Mouse (Mus musculus): Measurements from ENCODE around the gene Pdzd7. TPM values are rescaled to one million over a fixed set of nuclear protein-coding genes. Genes with fewer than 3 reads are reported as not detected.

Gene Pdzd7
- polyA plus RNA-seq, 1 experiment from 2014 or later, result 0.62 TPM

DNA sequence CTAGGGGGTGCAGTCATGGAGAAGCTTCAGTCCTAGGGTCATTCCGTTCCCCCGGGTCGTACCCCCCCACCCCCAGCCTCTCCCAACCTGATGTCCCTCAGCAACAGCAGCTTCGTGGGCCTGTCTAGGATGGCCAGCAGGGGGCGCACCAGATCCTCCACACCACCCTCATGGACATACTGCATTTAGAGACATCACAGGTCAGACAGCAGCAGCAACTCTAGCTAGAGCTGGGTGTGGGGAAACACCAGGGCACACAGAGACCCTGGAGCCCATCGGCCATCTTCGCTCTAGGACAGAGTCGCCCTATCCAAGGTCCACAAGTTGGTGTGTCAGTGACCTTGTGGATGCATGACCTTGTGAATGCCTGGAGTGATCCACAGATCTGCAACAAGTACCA lies 15.4 kb downstream of the Pdzd7 start:
- Histone ChIP-seq H3K36me3 (ENCODE audit: control insufficient read depth, insufficient read depth, low read length) (peaks cover 28% of the 10 kb centered on the region), H3K9me3 (ENCODE audit: control insufficient read depth, low read depth, low read length) (no peaks in the 10 kb centered on the region), H3K27me3 (ENCODE audit: control insufficient read depth, insufficient read depth, low read length) (no peaks in the 10 kb centered on the region), H3K4me2 (replicated peaks; ENCODE audit: low read depth, low read length) (no peak overlapping the region), H3K4me1 (ENCODE audit: control insufficient read depth, insufficient read depth, low read length) (peaks cover 19% of the 10 kb centered on the region; the same call in 1 of the 2 replicates), H3K9ac (replicated peaks; ENCODE audit: low read depth, low read length) (no peak overlapping the region), H3K27ac (ENCODE audit: low read length) (no peak overlapping the region), H3K4me3 (ENCODE audit: low read depth, low read length) (no peak overlapping the region)
- ATAC-seq (ENCODE audit: insufficient number of reproducible peaks, insufficient read depth, low FRiP score, low read depth), result peak; percentile 21; the same call in 1 of the 2 replicates
- WGBS, result 38% methylated on average over 8 of the region's 8 CpGs

GRCm38 (mm10) chr19:45029571-45029970 lies 15.9 kb downstream of the Pdzd7 start:
- peaks cover 33% of the 10 kb centered on the region for H3K36me3 ChIP-seq (ENCODE audit: control insufficient read depth, insufficient read depth, low read length)
- no peak overlapping the region for H3K4me3 ChIP-seq (ENCODE audit: low read depth, low read length)
- no peak for ATAC-seq (ENCODE audit: insufficient number of reproducible peaks, insufficient read depth, low FRiP score, low read depth)
- no peaks in the 10 kb centered on the region for H3K27me3 ChIP-seq (ENCODE audit: control insufficient read depth, insufficient read depth, low read length)
- whole genome bisulfite sequencing, result 65% methylated on average over 7 of the region's 9 CpGs
- H3K4me1 ChIP-seq (ENCODE audit: control insufficient read depth, insufficient read depth, low read length), result peaks cover 19% of the 10 kb centered on the region; the same call in 1 of the 2 replicates
- no peak overlapping the region for H3K9ac ChIP-seq (replicated peaks; ENCODE audit: low read depth, low read length)
- H3K9me3 ChIP-seq (ENCODE audit: control insufficient read depth, low read depth, low read length), result no peaks in the 10 kb centered on the region
- no peak overlapping the region for H3K4me2 ChIP-seq (replicated peaks; ENCODE audit: low read depth, low read length)
- no peak overlapping the region for H3K27ac ChIP-seq (ENCODE audit: low read length)

DNA sequence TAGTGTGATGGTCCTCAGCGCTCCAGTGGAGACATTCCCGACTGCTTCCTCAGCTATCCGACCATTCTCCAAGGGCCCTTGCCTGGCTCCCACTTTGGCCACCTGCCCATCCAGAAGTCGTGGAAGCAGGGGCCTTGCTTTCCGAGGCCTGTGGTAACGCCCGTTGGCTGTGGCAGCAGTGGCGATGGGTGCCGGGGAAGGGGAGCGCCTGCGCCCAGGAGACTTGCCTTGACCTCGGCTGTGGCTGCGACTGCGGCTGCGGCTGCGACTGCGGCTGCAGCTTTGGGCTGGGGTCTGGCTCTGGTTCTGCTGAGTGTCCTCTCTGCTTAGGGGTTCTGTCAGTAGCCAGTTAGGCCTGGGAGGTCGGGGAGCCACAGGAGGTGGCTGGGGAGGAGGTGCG lies 16.8 kb downstream of the Pdzd7 start:
- Histone ChIP-seq H3K4me1 (ENCODE audit: control insufficient read depth, insufficient read depth, low read length) (peaks cover 19% of the 10 kb centered on the region; the same call in 1 of the 2 replicates), H3K9ac (replicated peaks; ENCODE audit: low read depth, low read length) (no peak overlapping the region), H3K27me3 (ENCODE audit: control insufficient read depth, insufficient read depth, low read length) (no peaks in the 10 kb centered on the region), H3K9me3 (ENCODE audit: control insufficient read depth, low read depth, low read length) (no peaks in the 10 kb centered on the region), H3K4me2 (replicated peaks; ENCODE audit: low read depth, low read length) (no peak overlapping the region), H3K27ac (ENCODE audit: low read length) (no peak overlapping the region), H3K36me3 (ENCODE audit: control insufficient read depth, insufficient read depth, low read length) (peaks cover 37% of the 10 kb centered on the region), H3K4me3 (ENCODE audit: low read depth, low read length) (no peak overlapping the region)
- ATAC-seq (ENCODE audit: insufficient number of reproducible peaks, insufficient read depth, low FRiP score, low read depth), result no peak
- WGBS, result 44% methylated on average over 19 of the region's 19 CpGs

DNA sequence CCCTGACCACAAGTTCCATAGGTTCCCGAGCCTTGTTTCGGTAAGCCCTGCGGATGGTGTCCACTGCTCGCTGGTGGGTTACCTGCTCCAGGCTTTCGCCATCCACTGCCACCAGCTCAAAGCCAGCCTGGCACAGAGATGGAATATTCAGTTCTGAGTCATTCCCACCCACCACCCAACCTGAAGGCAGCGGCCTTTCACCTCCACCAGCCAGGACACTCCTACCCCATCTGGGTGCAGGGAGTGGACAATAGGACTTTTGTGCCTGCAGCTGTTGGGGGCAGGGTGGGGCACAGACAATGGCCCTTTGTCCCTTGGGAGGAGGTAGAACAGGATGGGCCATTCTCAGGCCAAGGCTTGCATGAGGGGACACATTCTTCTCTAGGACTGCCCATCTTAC lies 17.7 kb downstream of the Pdzd7 start:
- Histone ChIP-seq H3K36me3 (ENCODE audit: control insufficient read depth, insufficient read depth, low read length) (peaks cover 42% of the 10 kb centered on the region), H3K27me3 (ENCODE audit: control insufficient read depth, insufficient read depth, low read length) (no peaks in the 10 kb centered on the region), H3K4me2 (replicated peaks; ENCODE audit: low read depth, low read length) (no peak overlapping the region), H3K27ac (ENCODE audit: low read length) (no peak overlapping the region), H3K9ac (replicated peaks; ENCODE audit: low read depth, low read length) (no peak overlapping the region), H3K4me1 (ENCODE audit: control insufficient read depth, insufficient read depth, low read length) (peaks cover 19% of the 10 kb centered on the region; the same call in 1 of the 2 replicates), H3K9me3 (ENCODE audit: control insufficient read depth, low read depth, low read length) (no peaks in the 10 kb centered on the region), H3K4me3 (ENCODE audit: low read depth, low read length) (no peak overlapping the region)
- WGBS, result 79% methylated on average over 6 of the region's 6 CpGs
- no peak for ATAC-seq (ENCODE audit: insufficient number of reproducible peaks, insufficient read depth, low FRiP score, low read depth)

DNA sequence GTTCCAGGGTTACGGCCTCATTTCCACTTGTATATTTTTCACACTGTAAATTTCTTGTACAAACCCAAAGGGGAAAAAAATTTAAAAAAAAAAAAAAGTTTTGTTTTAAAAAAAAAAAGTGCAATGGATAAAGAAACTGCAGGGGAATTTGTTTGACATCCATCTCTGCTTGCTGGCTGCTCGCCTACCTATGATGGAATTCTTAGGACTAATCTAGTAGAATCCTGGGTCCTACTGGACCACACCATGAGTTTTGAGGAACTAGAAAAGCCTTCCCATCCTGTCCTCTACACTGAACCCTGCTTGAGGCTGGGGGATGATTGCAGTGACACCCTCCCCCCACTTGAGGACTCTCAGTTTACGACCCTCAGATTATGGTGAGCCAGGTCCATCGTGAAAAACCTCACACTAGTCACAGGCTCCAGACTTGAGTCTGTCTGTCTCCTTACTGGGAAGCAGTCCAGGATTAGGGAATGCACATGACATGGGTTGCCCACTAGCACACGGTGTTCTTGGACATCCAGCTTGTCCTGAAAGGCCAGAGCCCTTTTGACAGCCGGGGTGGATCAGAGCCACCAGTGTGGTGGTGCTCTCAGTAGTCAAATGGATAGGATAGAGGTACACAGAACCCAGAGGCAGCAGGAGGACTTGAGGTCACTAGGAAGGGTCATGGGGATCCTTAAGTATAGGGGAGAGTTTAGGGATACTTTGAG lies 18.4 kb downstream of the Pdzd7 start:
- Histone ChIP-seq H3K9ac (replicated peaks; ENCODE audit: low read depth, low read length) (no peak overlapping the region), H3K4me3 (ENCODE audit: low read depth, low read length) (no peak overlapping the region), H3K4me1 (ENCODE audit: control insufficient read depth, insufficient read depth, low read length) (peaks cover 13% of the 10 kb centered on the region; the same call in 1 of the 2 replicates), H3K36me3 (ENCODE audit: control insufficient read depth, insufficient read depth, low read length) (peaks cover 48% of the 10 kb centered on the region), H3K4me2 (replicated peaks; ENCODE audit: low read depth, low read length) (no peak overlapping the region), H3K27me3 (ENCODE audit: control insufficient read depth, insufficient read depth, low read length) (no peaks in the 10 kb centered on the region), H3K27ac (ENCODE audit: low read length) (no peak overlapping the region), H3K9me3 (ENCODE audit: control insufficient read depth, low read depth, low read length) (no peaks in the 10 kb centered on the region)
- WGBS, result 72% methylated on average over 6 of the region's 6 CpGs
- ATAC-seq (ENCODE audit: insufficient number of reproducible peaks, insufficient read depth, low FRiP score, low read depth), result no peak

- Histone ChIP-seq H3K27ac (ENCODE audit: low read length) (no peak overlapping the region; the same call in 1 of the 2 replicates), H3K27me3 (ENCODE audit: control insufficient read depth, insufficient read depth, low read length) (no peaks in the 10 kb centered on the region), H3K4me3 (ENCODE audit: low read depth, low read length) (no peak overlapping the region), H3K36me3 (ENCODE audit: control insufficient read depth, insufficient read depth, low read length) (peaks cover 56% of the 10 kb centered on the region), H3K9ac (replicated peaks; ENCODE audit: low read depth, low read length) (no peak overlapping the region), H3K4me1 (ENCODE audit: control insufficient read depth, insufficient read depth, low read length) (peaks cover 17% of the 10 kb centered on the region; the same call in 1 of the 2 replicates), H3K9me3 (ENCODE audit: control insufficient read depth, low read depth, low read length) (no peaks in the 10 kb centered on the region), H3K4me2 (replicated peaks; ENCODE audit: low read depth, low read length) (no peak overlapping the region)
- 92% methylated on average over 37 of the region's 37 CpGs for WGBS
- ATAC-seq (ENCODE audit: insufficient number of reproducible peaks, insufficient read depth, low FRiP score, low read depth), result no peak
Observed at GRCm38 (mm10) chr19:45025937-45026568, 19.5 kb downstream of the Pdzd7 start.

DNA sequence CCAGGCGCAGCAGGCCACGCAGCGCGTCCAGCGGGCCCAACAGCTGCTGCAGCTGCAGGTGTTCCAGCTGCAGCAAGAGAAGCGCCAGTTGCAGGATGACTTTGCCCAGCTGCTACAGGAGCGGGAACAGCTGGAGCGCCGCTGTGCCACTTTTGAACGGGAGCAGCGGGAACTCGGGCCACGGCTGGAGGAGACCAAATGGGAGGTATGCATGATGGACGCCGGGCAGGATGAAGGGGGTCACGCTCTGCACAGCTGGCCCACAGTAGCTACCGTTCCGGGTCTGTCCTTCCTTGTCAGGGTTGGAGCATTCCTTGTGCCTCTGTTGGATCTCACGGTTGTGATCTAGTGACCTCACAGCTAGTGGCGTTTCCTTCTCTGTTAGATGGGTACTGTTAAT lies 20.7 kb downstream of the Pdzd7 start:
- Histone ChIP-seq H3K9me3 (ENCODE audit: control insufficient read depth, low read depth, low read length) (no peaks in the 10 kb centered on the region), H3K4me2 (replicated peaks; ENCODE audit: low read depth, low read length) (no peak overlapping the region), H3K4me3 (ENCODE audit: low read depth, low read length) (no peak overlapping the region), H3K27me3 (ENCODE audit: control insufficient read depth, insufficient read depth, low read length) (no peaks in the 10 kb centered on the region), H3K36me3 (ENCODE audit: control insufficient read depth, insufficient read depth, low read length) (peaks cover 56% of the 10 kb centered on the region), H3K4me1 (ENCODE audit: control insufficient read depth, insufficient read depth, low read length) (peaks cover 22% of the 10 kb centered on the region), H3K9ac (replicated peaks; ENCODE audit: low read depth, low read length) (no peak overlapping the region), H3K27ac (ENCODE audit: low read length) (no peak overlapping the region)
- WGBS, result 86% methylated on average over 20 of the region's 20 CpGs
- ATAC-seq (ENCODE audit: insufficient number of reproducible peaks, insufficient read depth, low FRiP score, low read depth), result no peak

DNA sequence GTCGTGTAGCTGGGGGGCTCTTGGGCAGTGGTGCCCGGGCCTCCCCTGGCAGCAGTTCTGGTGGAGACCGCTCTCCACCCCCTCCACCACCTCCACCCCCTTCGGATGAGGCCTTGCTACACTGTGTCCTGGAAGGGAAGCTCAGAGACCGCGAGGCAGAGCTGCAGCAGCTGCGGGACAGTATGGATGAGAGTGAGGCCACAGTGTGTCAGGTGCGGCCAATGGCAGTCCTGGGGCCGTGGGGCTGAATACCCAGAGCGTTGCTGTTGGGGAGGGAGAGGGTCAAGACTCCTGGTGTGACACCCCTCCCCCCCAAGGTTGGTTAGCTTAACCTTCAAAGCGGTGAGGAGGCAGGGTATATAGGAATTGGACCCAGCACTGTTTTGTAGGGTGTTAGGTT lies 21.5 kb downstream of the Pdzd7 start:
- Histone ChIP-seq H3K4me3 (ENCODE audit: low read depth, low read length) (no peak overlapping the region), H3K4me1 (ENCODE audit: control insufficient read depth, insufficient read depth, low read length) (peaks cover 30% of the 10 kb centered on the region), H3K4me2 (replicated peaks; ENCODE audit: low read depth, low read length) (no peak overlapping the region), H3K9me3 (ENCODE audit: control insufficient read depth, low read depth, low read length) (no peaks in the 10 kb centered on the region), H3K27me3 (ENCODE audit: control insufficient read depth, insufficient read depth, low read length) (no peaks in the 10 kb centered on the region), H3K36me3 (ENCODE audit: control insufficient read depth, insufficient read depth, low read length) (peaks cover 56% of the 10 kb centered on the region), H3K9ac (replicated peaks; ENCODE audit: low read depth, low read length) (no peak overlapping the region), H3K27ac (ENCODE audit: low read length) (no peak overlapping the region)
- WGBS, result 84% methylated on average over 11 of the region's 11 CpGs
- ATAC-seq (ENCODE audit: insufficient number of reproducible peaks, insufficient read depth, low FRiP score, low read depth), result no peak; the same call in 1 of the 2 replicates
